In genomic region chr6:149187371-149187770, GRCm38 (mm10) we compare ENCODE assay signal across 8 mouse cellular contexts. TPM values are rescaled to one million over a fixed set of nuclear protein-coding genes. Genes with fewer than 3 reads are reported as not detected.
A peak's percentile ranks its signal among the peaks of the same experiment; 100 is the strongest.
DNase-seq lines count a peak whose midpoint lies in the region; ATAC-seq and TF ChIP-seq lines count a peak whose summit lies in the region.

No protein-coding gene starts in this region.

- H3K9me3 ChIP-seq in heart, embryonic 13.5 days = peaks cover 9% of the 10 kb centered on the region
- no peaks in the 10 kb centered on the region for H3K9me3 ChIP-seq in hindbrain, embryonic 12.5 days (replicated peaks)
- no peaks in the 10 kb centered on the region for H3K9me3 ChIP-seq in midbrain, embryonic 11.5 days (ENCODE audit: control insufficient read depth, low read length)

- TF ChIP-seq POLR2A in bone marrow macrophage, adult 2 months (IDR thresholded peaks at IDR 0.05; ENCODE audit: borderline replicate concordance, low read depth, low read length) = no peak

- peak overlapping the region; percentile 79 for H3K4me2 ChIP-seq in heart, embryonic 13.5 days
- peak overlapping the region; percentile 64 for H3K4me2 ChIP-seq in hindbrain, embryonic 12.5 days (replicated peaks)
- H3K4me2 ChIP-seq in midbrain, embryonic 11.5 days = peak overlapping the region; percentile 61

- no peak for ATAC-seq in heart, embryonic 13.5 days (ENCODE audit: extremely low read depth, insufficient number of reproducible peaks, low FRiP score, low TSS enrichment)
- no peak for ATAC-seq in hindbrain, embryonic 12.5 days (ENCODE audit: low FRiP score)
- ATAC-seq in midbrain, embryonic 11.5 days (ENCODE audit: low FRiP score) = no peak

- peaks cover 23% of the 10 kb centered on the region for H3K4me1 ChIP-seq in heart, embryonic 13.5 days
- peaks cover 10% of the 10 kb centered on the region for H3K4me1 ChIP-seq in bone marrow macrophage, adult 2 months (ENCODE audit: control insufficient read depth, insufficient read depth, low read length)
- H3K4me1 ChIP-seq in hindbrain, embryonic 12.5 days = peaks cover 14% of the 10 kb centered on the region
- peaks cover 5% of the 10 kb centered on the region; the same call in 1 of the 2 replicates for H3K4me1 ChIP-seq in midbrain, embryonic 11.5 days (ENCODE audit: control insufficient read depth, insufficient read depth, low read length)

- H3K4me3 ChIP-seq in heart, embryonic 13.5 days = peak overlapping the region; percentile 86
- H3K4me3 ChIP-seq in bone marrow macrophage, adult 2 months (ENCODE audit: insufficient read depth, low read length) = peak overlapping the region; percentile 52
- H3K4me3 ChIP-seq in hindbrain, embryonic 12.5 days = peak overlapping the region; percentile 86
- H3K4me3 ChIP-seq in midbrain, embryonic 11.5 days (ENCODE audit: low read depth, low read length) = peak overlapping the region; percentile 69

- intact Hi-C loops in heart, postnatal 36 days (cut with DNase I) = loop anchor here (5.0 kb wide), 3 partner anchors 45 to 975 kb away; partner anchors contain the start of genes Ergic2 and Sinhcaf
- intact Hi-C loops in left cerebral cortex, postnatal 4 days (cut with DNase I) = no loop called here

- H3K36me3 ChIP-seq in heart, embryonic 13.5 days = peaks cover 23% of the 10 kb centered on the region
- H3K36me3 ChIP-seq in hindbrain, embryonic 12.5 days = peaks cover 18% of the 10 kb centered on the region
- peaks cover 5% of the 10 kb centered on the region for H3K36me3 ChIP-seq in midbrain, embryonic 11.5 days (ENCODE audit: control insufficient read depth, insufficient read depth, low read length)

- H3K27me3 ChIP-seq in heart, embryonic 13.5 days (replicated peaks) = no peaks in the 10 kb centered on the region
- H3K27me3 ChIP-seq in hindbrain, embryonic 12.5 days = no peaks in the 10 kb centered on the region
- no peaks in the 10 kb centered on the region for H3K27me3 ChIP-seq in midbrain, embryonic 11.5 days (ENCODE audit: control insufficient read depth, insufficient read depth, low read length)

- peak overlapping the region; percentile 91; the same call in 1 of the 2 replicates for H3K27ac ChIP-seq in heart, embryonic 13.5 days (replicated peaks)
- 0 out of 2 replicates have a peak overlapping the region, but pooled peaks have one; percentile 17 for H3K27ac ChIP-seq in bone marrow macrophage, adult 2 months (ENCODE audit: insufficient read depth, low read depth, low read length)
- H3K27ac ChIP-seq in hindbrain, embryonic 12.5 days = no peak overlapping the region
- no peak overlapping the region for H3K27ac ChIP-seq in midbrain, embryonic 11.5 days (ENCODE audit: low read depth, low read length)

- DNase-seq in heart, postnatal 36 days = no peak
- DNase-seq in midbrain, embryonic 11.5 days (ENCODE audit: low spot score, missing footprints) = no peak
- DNase-seq in adrenal gland, postnatal 4 days (ENCODE audit: low spot score in 2 of 2) = no peak
- no peak for DNase-seq in right cerebral cortex, postnatal 4 days
- DNase-seq in left cerebral cortex, postnatal 4 days = no peak

- 53% methylated on average over 1 of the region's 1 CpGs for WGBS in heart, embryonic 13.5 days
- 82% methylated on average over 1 of the region's 1 CpGs for WGBS in hindbrain, embryonic 12.5 days
- 75% methylated on average over 1 of the region's 1 CpGs for WGBS in midbrain, embryonic 11.5 days

- no peak for TF ChIP-seq CTCF in bone marrow macrophage, adult 2 months (IDR thresholded peaks at IDR 0.05; ENCODE audit: low read depth, low read length)

- H3K9ac ChIP-seq in heart, embryonic 13.5 days = peak overlapping the region; percentile 91; the same call in 1 of the 2 replicates
- H3K9ac ChIP-seq in hindbrain, embryonic 12.5 days = peak overlapping the region; percentile 91; the same call in 1 of the 2 replicates
- peak overlapping the region; percentile 93; the same call in 1 of the 2 replicates for H3K9ac ChIP-seq in midbrain, embryonic 11.5 days (ENCODE audit: low read length)

RNA-seq across cellular contexts. Expression of gene Amn1, which starts 1.1 kb away (rescaled TPM):
- 22.5 and 24.9 TPM in 2 replicates for polyA plus RNA-seq in heart, embryonic 13.5 days (2015; fragmentation: Nextera tagmentation; extraction: Ambion mirVana)
- 10 to 100 TPM; 19.5 to 27.7 TPM for total RNA-seq in heart, postnatal 36 days (2021)
- polyA plus RNA-seq in bone marrow macrophage, adult 2 months (2012; ENCODE audit: insufficient read depth, insufficient read length, missing spikeins) = 14.7 and 18.1 TPM in 2 replicates
- 79.8 and 82.9 TPM in 2 replicates for polyA plus RNA-seq in hindbrain, embryonic 12.5 days (2016; fragmentation: Nextera tagmentation; extraction: Ambion mirVana)
- polyA plus RNA-seq in midbrain, embryonic 11.5 days (2014; fragmentation: Nextera tagmentation; extraction: Ambion mirVana) = 61.8 and 66.5 TPM in 2 replicates
- 10 to 100 TPM; 23.4 to 24.0 TPM for total RNA-seq in adrenal gland, postnatal 4 days (2021)
- total RNA-seq in left cerebral cortex, postnatal 4 days (2021) = 10 to 100 TPM; 49.2 to 51.6 TPM

RNA-seq across cellular contexts. Expression of gene Etfbkmt, which starts 47.7 kb away (rescaled TPM):
- 13.6 and 14.6 TPM in 2 replicates for polyA plus RNA-seq in heart, embryonic 13.5 days (2015; fragmentation: Nextera tagmentation; extraction: Ambion mirVana)
- total RNA-seq in heart, postnatal 36 days (2021) = 10 to 100 TPM; 25.7 to 33.1 TPM
- 5.8 and 9.0 TPM in 2 replicates for polyA plus RNA-seq in bone marrow macrophage, adult 2 months (2012; ENCODE audit: insufficient read depth, insufficient read length, missing spikeins)
- 8.5 and 8.8 TPM in 2 replicates for polyA plus RNA-seq in hindbrain, embryonic 12.5 days (2016; fragmentation: Nextera tagmentation; extraction: Ambion mirVana)
- 8.0 and 8.6 TPM in 2 replicates for polyA plus RNA-seq in midbrain, embryonic 11.5 days (2014; fragmentation: Nextera tagmentation; extraction: Ambion mirVana)
- total RNA-seq in adrenal gland, postnatal 4 days (2021) = 10 to 100 TPM; 15.6 to 16.4 TPM
- total RNA-seq in left cerebral cortex, postnatal 4 days (2021) = 1 to 10 TPM; 3.7 to 4.3 TPM

RNA-seq across cellular contexts. Expression of gene Gm10203, which starts 57.4 kb away (rescaled TPM):
- polyA plus RNA-seq in heart, embryonic 13.5 days (2015; fragmentation: Nextera tagmentation; extraction: Ambion mirVana) = not detected in 2 replicates
- total RNA-seq in heart, postnatal 36 days (2021) = not detected
- polyA plus RNA-seq in bone marrow macrophage, adult 2 months (2012; ENCODE audit: insufficient read depth, insufficient read length, missing spikeins) = not detected in 2 replicates
- polyA plus RNA-seq in hindbrain, embryonic 12.5 days (2016; fragmentation: Nextera tagmentation; extraction: Ambion mirVana) = not detected in 2 replicates
- polyA plus RNA-seq in midbrain, embryonic 11.5 days (2014; fragmentation: Nextera tagmentation; extraction: Ambion mirVana) = not detected in 2 replicates
- not detected for total RNA-seq in adrenal gland, postnatal 4 days (2021)
- total RNA-seq in left cerebral cortex, postnatal 4 days (2021) = not detected

Comparison
In these comparisons a context has a peak if more than half of its experiments do, and no peak if none do; other contexts are left out.
1. H3K27ac ChIP-seq: peak in heart, embryonic 13.5 days (single experiment) and bone marrow macrophage, adult 2 months (single experiment); none in hindbrain, embryonic 12.5 days (single experiment) and midbrain, embryonic 11.5 days (single experiment).
2. Peak in every context shown above with its lines, with median percentiles within 50 percentile points of each other: H3K4me2 ChIP-seq, H3K4me3 ChIP-seq and H3K9ac ChIP-seq.